Mouse (Mus musculus) lung, postnatal 0 days (tissue): ENCODE results near the gene Dhh. TPM values are rescaled to one million over a fixed set of nuclear protein-coding genes. Genes with fewer than 3 reads are reported as not detected.

ENCODE experiments used
- ATAC-seq: fragments of 200-750 bp; cut with Nextera tagmentation; 2 replicates; pipeline ENCODE4 v1.8.0; 2017; ENCODE audit warnings: moderate library complexity
- DNase-seq: peaks from one replicate; pipeline ENCODE4 v3.0.0-alpha.2; 2016; ENCODE audit warnings: low spot score
- H3K27ac ChIP-seq: fragments of 300-500 bp; sonication (generic); 2 replicates; pipeline ENCODE4 v1.5.1; 2014; ENCODE audit warnings: antibody characterized with exemption, mild to moderate bottlenecking, low read length, mixed read lengths
- H3K27me3 ChIP-seq: fragments of 300-500 bp; sonication (generic); replicated peaks from 2 replicates; pipeline ENCODE4 v1.6.1; 2014; ENCODE audit warnings: low read length, mixed read lengths; ENCODE audit not compliant: insufficient read depth
- H3K36me3 ChIP-seq: fragments of 300-500 bp; sonication (generic); 2 replicates; pipeline ENCODE4 v1.6.1; 2014; ENCODE audit warnings: low read length, mixed read lengths; ENCODE audit not compliant: insufficient read depth
- H3K4me1 ChIP-seq: fragments of 300-500 bp; sonication (generic); 2 replicates; pipeline ENCODE4 v1.6.1; 2014; ENCODE audit warnings: antibody characterized with exemption, low read depth, low read length, mixed read lengths; ENCODE audit not compliant: insufficient read depth
- H3K4me2 ChIP-seq: fragments of 300-500 bp; sonication (generic); replicated peaks from 2 replicates; pipeline ENCODE4 v1.6.1; 2014; ENCODE audit warnings: low read depth, mild to moderate bottlenecking, low read length, moderate library complexity, mixed read lengths
- H3K4me3 ChIP-seq: fragments of 300-500 bp; sonication (generic); 2 replicates; pipeline ENCODE4 v1.5.1; 2014; ENCODE audit warnings: low read depth, low read length
- H3K9ac ChIP-seq: fragments of 300-500 bp; sonication (generic); replicated peaks from 2 replicates; pipeline ENCODE4 v1.6.1; 2014; ENCODE audit warnings: low read depth, mild to moderate bottlenecking
- H3K9me3 ChIP-seq: fragments of 300-500 bp; sonication (generic); 2 replicates; pipeline ENCODE4 v1.6.1; 2016; ENCODE audit warnings: low read length, mixed read lengths
- CTCF ChIP-seq: IDR thresholded peaks from 2 replicates; pipeline ENCODE4 v1.5.1; 2016; ENCODE audit warnings: antibody characterized with exemption, mild to moderate bottlenecking
- EP300 ChIP-seq: IDR thresholded peaks from 2 replicates; pipeline ENCODE4 v1.6.1; 2016; ENCODE audit warnings: antibody characterized with exemption, mild to moderate bottlenecking, control low read depth
- WGBS: fragments of 180-500 bp; shearing (Covaris S2); extraction: QIAGEN DNeasy Blood & Tissue Kit; methylation state at CpG from one replicate; pipeline ENCODE4 v1.1.7; 2014; 5-methylcytosine and 5-hydroxymethylcytosine counted together
- polyA plus RNA-seq: library from polyadenylated mRNA; unstranded; fragments of >200 nt; fragmentation: Nextera tagmentation; extraction: Ambion mirVana; gene quantifications from 2 replicates; pipeline ENCODE4 v1.2.1, GENCODE M21; 2015

Gene Dhh
- polyA plus RNA-seq, 1 experiment from 2014 or later = 6.6 TPM

DNA sequence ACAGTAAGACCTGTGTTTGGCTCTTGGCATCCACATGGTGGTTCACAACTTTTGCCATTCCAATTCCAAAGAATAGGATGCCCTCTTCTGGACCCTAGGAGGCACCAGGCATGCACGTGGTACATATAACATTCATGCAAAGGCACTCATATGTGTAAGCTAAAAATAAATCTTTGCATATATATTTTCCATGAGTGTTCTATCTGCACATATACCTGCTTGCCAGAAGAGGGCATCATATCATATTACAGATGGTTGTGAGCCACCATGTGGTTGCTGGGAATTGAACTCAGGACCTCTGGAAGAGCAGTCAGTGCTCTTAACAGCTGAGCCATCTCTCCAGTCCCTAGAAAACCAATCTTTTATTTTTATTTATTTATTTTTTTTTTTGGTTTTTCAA, 3.2 kb upstream of the Dhh start:
- Histone ChIP-seq H3K4me2 (no peak overlapping the region), H3K9ac (no peak overlapping the region), H3K27ac (no peak overlapping the region), H3K27me3 (peaks cover 18% of the 10 kb centered on the region), H3K36me3 (peaks cover 21% of the 10 kb centered on the region; the same call in 1 of the 2 replicates), H3K4me1 (peaks cover 12% of the 10 kb centered on the region; the same call in 1 of the 2 replicates), H3K4me3 (no peak overlapping the region), H3K9me3 (no peaks in the 10 kb centered on the region)
- no peak for ATAC-seq
- WGBS = 43% methylated on average over 1 of the region's 1 CpGs
- DNase-seq = no peak
- TF ChIP-seq CTCF (no peak), EP300 (no peak)

DNA sequence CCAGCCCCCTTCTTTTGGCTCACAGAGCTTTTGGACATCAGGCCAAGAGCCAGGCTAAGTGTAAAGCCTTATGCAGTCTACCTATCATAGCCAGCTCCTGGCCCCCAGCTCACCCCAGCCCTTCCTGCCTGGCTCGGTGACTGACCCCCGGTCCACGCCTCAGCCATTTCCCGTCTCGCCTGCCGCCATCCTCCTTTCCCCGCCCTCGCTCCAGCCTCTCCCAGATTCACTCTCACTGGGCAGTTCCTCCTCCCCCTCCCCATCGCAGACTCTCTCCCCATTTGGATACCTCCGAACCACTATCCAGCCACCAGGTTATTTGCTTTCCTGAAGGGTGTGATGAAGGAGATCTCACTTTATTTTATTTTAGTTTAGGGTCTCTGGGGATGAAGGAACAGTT, 845 bp downstream of the Dhh start:
- DNase-seq = peak; percentile 51
- peak overlapping the region; percentile 27 for H3K4me3 ChIP-seq
- no peak overlapping the region for H3K27ac ChIP-seq
- H3K4me1 ChIP-seq = peaks cover 28% of the 10 kb centered on the region
- peak; percentile 61 for ATAC-seq
- no peaks in the 10 kb centered on the region for H3K9me3 ChIP-seq
- peak overlapping the region; percentile 48 for H3K4me2 ChIP-seq
- no peaks in the 10 kb centered on the region for H3K36me3 ChIP-seq
- 1% methylated on average over 10 of the region's 10 CpGs for WGBS
- TF ChIP-seq CTCF (no peak), EP300 (no peak)
- H3K9ac ChIP-seq = no peak overlapping the region
- H3K27me3 ChIP-seq = peaks cover 40% of the 10 kb centered on the region

GRCm38 (mm10) chr15:98895635-98896589, 2.4 kb downstream of the Dhh start:
- whole genome bisulfite sequencing = 8% methylated on average over 38 of the region's 41 CpGs
- H3K27me3 ChIP-seq = peaks cover 40% of the 10 kb centered on the region

GRCm38 (mm10) chr15:98894746-98895634, 3.4 kb downstream of the Dhh start:
- WGBS = 10% methylated on average over 38 of the region's 38 CpGs
- H3K36me3 ChIP-seq = no peaks in the 10 kb centered on the region
- H3K4me2 ChIP-seq = peak overlapping the region; percentile 94
- peak; percentile 63 for ATAC-seq
- H3K9me3 ChIP-seq = no peaks in the 10 kb centered on the region
- H3K4me1 ChIP-seq = peaks cover 28% of the 10 kb centered on the region
- DNase-seq = peak; percentile 32
- peaks cover 40% of the 10 kb centered on the region for H3K27me3 ChIP-seq
- H3K4me3 ChIP-seq = peak overlapping the region; percentile 50
- H3K27ac ChIP-seq = peak overlapping the region; percentile 69; the same call in 1 of the 2 replicates
- TF ChIP-seq EP300 (peak; percentile 59), CTCF (no peak)
- H3K9ac ChIP-seq = no peak overlapping the region

More at GRCm38 (mm10) chr15:98895635-98896589, 2.4 kb downstream of the Dhh start:
- Histone ChIP-seq H3K4me2 (peak overlapping the region; percentile 46), H3K9me3 (no peaks in the 10 kb centered on the region), H3K4me1 (peaks cover 28% of the 10 kb centered on the region), H3K36me3 (no peaks in the 10 kb centered on the region), H3K4me3 (peak overlapping the region; percentile 27), H3K27ac (peak overlapping the region; percentile 69), H3K9ac (no peak overlapping the region)
- TF ChIP-seq EP300 (peak; percentile 6; the same call in 1 of the 2 replicates), CTCF (no peak)
- ATAC-seq (peak; percentile 65), DNase-seq (peak; percentile 65)

GRCm38 (mm10) chr15:98893940-98894745, 4.2 kb downstream of the Dhh start, which contains the start of gene Rhebl1:
TSS of gene Rhebl1 (minus strand) at chr15:98894540.
- no peaks in the 10 kb centered on the region for H3K9me3 ChIP-seq
- no peak within 1 kb of the TSS for H3K9ac ChIP-seq
- H3K4me1 ChIP-seq = peaks cover 28% of the 10 kb centered on the region
- H3K27ac ChIP-seq = 0 out of 2 replicates have a peak within 1 kb of the TSS, but pooled peaks have one; percentile 69
- DNase-seq (peak; percentile 39), ATAC-seq (no peak)
- under 1% methylated on average over 57 of the region's 77 CpGs for WGBS
- peak within 1 kb of the TSS; percentile 50 for H3K4me3 ChIP-seq
- peaks cover 40% of the 10 kb centered on the region for H3K27me3 ChIP-seq
- H3K36me3 ChIP-seq = no peaks in the 10 kb centered on the region
- TF ChIP-seq EP300 (no peak), CTCF (no peak)
- H3K4me2 ChIP-seq = peak within 1 kb of the TSS; percentile 94
